Mouse (Mus musculus) cerebellum, adult 9-11 months (tissue): ENCODE data around the gene Olfr402.
"Not testable (repeated sequence)": the region's sequence is repeated elsewhere in the genome, so short reads cannot be mapped to it uniquely, and the experiment has no call there.

Source experiments
- DNase-seq: peaks from one replicate; pipeline ENCODE4 v3.0.0; 2022

Olfr402 gene

DNA sequence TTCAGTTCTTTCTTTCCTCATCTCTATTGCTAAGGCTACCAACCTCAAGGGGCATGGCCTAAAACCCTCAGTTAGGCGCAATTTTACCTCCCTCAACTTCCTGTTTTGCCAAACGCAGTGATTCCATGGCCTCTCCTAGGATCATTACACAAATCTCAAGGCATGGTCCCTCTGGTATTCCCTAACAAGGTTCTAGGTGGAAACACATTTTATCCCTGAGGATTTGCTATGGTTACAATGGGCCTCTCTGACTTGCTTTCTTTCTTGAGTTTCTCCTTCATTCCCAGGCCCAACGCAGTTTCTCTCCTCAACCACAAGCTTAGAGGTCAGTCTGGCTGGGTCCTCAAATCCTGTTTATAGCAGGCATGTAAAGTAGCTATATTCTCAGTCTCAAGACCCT is at the start of gene Olfr402:
Gene Olfr402, plus strand, starts transcription at position 301 of the 400 bp plus-strand sequence.
- DNase-seq: no peak

DNA sequence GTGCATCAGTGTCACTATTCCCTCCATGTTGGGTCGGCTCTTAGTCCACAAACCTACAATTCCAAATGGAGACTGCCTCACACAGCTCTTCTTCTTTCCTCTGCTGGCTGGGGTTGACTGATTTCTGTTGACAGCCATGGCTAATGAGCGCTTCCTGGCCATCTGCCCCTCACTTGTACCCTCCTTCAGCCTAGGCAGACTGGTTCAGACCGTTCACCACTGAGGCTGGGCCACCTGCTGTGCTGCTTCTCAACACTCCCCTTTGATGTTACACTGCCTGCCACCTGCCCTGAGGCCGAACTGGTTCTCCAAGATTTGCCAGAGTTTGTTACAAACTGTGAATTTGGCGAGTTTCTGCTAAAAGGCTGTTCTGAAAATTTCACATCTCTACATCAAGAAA is 48.3 kb upstream of the Olfr402 start:
- no peak for DNase-seq

DNA sequence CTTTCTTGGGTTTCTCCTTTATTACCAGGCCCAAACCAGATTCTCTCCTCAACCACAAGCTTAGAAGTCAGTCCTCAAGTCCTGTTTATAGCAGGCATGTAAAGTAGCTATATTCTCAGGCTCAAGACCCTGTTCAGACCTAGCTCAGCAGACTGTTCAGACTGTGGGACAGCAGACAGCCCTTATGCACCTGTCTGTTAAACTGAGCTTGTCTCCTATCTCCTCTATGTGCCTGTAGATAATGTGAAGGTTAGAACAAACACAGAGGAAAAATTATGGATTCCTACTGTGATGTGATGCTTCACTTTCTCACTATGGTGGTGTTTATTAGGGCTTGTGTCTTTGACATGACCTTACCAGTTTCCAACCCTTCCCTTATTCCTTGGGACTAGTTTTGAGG is 39.9 kb upstream of the Olfr402 start, which contains the start of gene Olfr401:
Gene Olfr401, plus strand, starts transcription at position 301 of the 400 bp plus-strand sequence.
- no peak for DNase-seq

DNA sequence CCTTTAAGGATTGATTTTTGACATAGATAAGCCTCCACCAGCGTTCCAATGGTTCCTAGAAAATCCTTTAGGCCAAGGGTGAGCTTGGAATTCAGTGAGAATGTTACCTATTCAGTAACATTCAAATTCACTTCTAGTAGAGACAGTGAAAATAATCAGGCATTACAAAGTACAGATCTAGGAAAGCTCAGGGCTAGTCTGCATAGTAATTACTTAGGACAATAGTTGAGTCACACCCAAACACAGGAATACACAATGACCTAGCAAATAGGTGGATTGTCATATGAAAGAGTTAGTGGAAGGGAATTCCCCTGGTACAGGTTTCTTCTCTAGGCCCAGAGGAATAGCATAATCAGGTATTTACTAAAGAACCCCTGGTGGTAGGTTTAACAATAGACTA is 13.3 kb upstream of the Olfr402 start:
- not testable (repeated sequence) for DNase-seq

DNA sequence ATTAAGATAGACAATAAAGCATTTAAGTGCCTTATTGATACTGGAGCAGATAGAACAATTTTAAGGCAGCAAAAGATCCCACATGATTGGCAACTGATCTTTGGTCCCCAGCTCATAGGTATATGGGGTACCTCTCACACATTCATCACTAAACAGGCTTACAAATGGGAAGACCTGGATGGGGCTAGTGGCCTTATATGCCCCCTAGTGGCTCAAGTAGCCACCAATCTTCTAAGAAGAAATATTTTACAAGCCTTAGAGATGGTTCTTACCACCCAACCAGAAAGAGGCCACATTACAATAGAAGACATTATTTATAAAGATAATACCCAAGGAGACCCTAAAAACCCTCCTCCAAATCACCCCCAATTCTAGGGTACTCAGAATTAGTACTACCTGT is 7.5 kb upstream of the Olfr402 start:
- DNase-seq: no peak

DNA sequence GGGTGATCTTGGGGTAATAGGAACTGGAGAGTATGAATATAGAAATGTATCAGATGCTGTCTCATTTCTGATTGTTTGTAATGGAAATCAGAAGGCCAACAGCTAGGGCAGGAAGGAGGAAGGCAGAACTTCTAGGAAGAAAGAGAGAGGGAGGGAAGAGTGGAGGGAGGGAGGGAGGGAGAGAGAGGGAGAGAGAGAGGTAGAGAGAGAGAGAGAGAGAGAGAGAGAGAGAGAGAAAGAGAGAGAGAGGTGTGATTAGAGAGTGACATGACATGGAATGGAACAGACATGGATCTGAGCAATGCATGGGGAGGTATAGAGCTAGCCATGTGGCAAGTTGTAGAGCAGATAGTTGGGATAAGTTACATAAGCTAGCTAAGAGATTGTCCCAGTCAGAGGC is 15.4 kb downstream of the Olfr402 start:
- no peak for DNase-seq

DNA sequence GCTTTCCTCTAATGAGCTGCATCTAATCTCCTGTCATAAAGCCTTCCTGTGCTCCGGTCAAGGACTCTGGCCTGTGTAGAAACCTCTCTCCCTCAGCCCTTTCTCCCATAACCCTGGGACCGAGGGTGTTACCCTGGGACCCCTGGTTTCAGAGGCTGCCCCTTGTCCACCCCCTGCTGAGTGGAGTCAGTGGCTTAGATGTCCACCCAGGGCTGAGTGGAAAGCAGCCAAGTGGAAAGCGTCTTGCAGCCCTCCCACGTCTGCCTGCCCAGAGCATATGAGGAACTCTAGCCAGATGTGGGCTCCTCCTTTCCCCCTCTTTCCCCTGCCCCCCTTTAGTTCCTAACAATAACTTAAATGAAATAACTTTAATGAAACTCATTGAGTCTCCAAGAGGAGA is 29.8 kb downstream of the Olfr402 start:
- DNase-seq: no peak

DNA sequence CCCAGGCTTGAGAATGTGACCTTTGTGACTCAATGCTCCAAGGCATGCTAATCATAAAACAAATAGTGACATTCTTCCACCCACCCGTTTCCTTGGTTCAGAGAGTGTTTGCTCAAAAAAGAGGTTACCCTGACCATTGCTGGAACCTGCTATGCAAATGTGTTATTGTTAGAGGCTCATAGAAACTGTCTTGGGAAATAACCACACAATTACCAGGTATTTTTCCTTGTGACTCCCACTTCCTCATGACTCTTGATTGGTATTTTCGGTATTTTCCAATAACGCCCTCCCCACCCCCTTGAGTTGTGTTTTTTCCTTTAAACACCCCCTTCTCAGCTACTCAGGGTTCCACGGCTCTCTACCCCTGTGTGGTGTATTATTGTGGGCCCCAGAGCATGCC is 30.4 kb downstream of the Olfr402 start:
- no peak for DNase-seq

DNA sequence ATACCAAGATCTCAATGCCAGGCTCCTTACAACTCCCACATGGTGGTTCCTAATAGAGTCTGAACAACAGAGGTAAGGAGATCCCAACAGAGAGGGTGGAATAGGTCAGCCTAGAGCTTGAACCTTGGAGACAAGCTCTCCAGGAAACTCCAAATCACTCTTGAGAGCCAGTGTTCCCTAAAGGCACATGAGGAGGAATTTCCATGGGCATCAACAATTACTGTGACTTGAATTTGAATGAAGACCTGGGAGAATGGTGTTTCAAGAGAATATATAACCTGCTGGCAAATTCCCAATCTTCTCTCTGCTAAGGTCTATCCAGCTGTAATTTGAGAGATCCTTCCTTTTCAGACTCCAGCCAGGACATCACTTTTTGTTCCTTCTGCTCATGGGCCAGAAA is 32.6 kb downstream of the Olfr402 start, which contains the start of gene Olfr403:
Gene Olfr403, plus strand, starts transcription at position 301 of the 400 bp plus-strand sequence.
- no peak for DNase-seq
